Mouse (Mus musculus): ENCODE measurements around the gene Ripor2. TPM values are rescaled to one million over a fixed set of nuclear protein-coding genes. Genes with fewer than 3 reads are reported as not detected.
A peak's percentile ranks its signal among the peaks of the same experiment; 100 is the strongest.

Gene Ripor2
- polyA plus RNA-seq, 1 experiment from 2014 or later = 7.1 TPM

GRCm38 (mm10) chr13:24565230-24565949 lies 16.6 kb upstream of the Ripor2 start:
- ATAC-seq (ENCODE audit: insufficient number of reproducible peaks, insufficient read depth, low FRiP score, low TSS enrichment, low read depth) = peak; percentile 62
- peak overlapping the region; percentile 80 for H3K27ac ChIP-seq

GRCm38 (mm10) chr13:24565950-24566320 lies 16.1 kb upstream of the Ripor2 start:
- H3K27me3 ChIP-seq = no peaks in the 10 kb centered on the region
- peaks cover 19% of the 10 kb centered on the region for H3K4me1 ChIP-seq
- no peaks in the 10 kb centered on the region for H3K9me3 ChIP-seq
- H3K4me3 ChIP-seq = no peak overlapping the region
- 20% methylated on average over 3 of the region's 3 CpGs for WGBS
- H3K36me3 ChIP-seq = no peaks in the 10 kb centered on the region
- peak; percentile 67; the same call in 1 of the 2 replicates for ATAC-seq (ENCODE audit: insufficient number of reproducible peaks, insufficient read depth, low FRiP score, low TSS enrichment, low read depth)
- H3K4me2 ChIP-seq = no peak overlapping the region
- H3K27ac ChIP-seq = peak overlapping the region; percentile 80
- H3K9ac ChIP-seq = no peak overlapping the region

More at GRCm38 (mm10) chr13:24565230-24565949, 16.6 kb upstream of the Ripor2 start:
- H3K36me3 ChIP-seq = no peaks in the 10 kb centered on the region
- H3K4me1 ChIP-seq = peaks cover 19% of the 10 kb centered on the region
- H3K4me2 ChIP-seq = no peak overlapping the region
- H3K4me3 ChIP-seq = no peak overlapping the region
- H3K27me3 ChIP-seq = no peaks in the 10 kb centered on the region
- WGBS = 31% methylated on average over 8 of the region's 8 CpGs
- H3K9me3 ChIP-seq = no peaks in the 10 kb centered on the region
- H3K9ac ChIP-seq = no peak overlapping the region

GRCm38 (mm10) chr13:24567176-24567811 lies 14.7 kb upstream of the Ripor2 start:
- Histone ChIP-seq H3K4me2 (no peak overlapping the region), H3K27ac (no peak overlapping the region), H3K36me3 (no peaks in the 10 kb centered on the region), H3K4me3 (no peak overlapping the region), H3K27me3 (no peaks in the 10 kb centered on the region), H3K9me3 (no peaks in the 10 kb centered on the region), H3K4me1 (peaks cover 19% of the 10 kb centered on the region), H3K9ac (no peak overlapping the region)
- WGBS = 83% methylated on average over 11 of the region's 11 CpGs
- no peak for ATAC-seq (ENCODE audit: insufficient number of reproducible peaks, insufficient read depth, low FRiP score, low TSS enrichment, low read depth)

DNA sequence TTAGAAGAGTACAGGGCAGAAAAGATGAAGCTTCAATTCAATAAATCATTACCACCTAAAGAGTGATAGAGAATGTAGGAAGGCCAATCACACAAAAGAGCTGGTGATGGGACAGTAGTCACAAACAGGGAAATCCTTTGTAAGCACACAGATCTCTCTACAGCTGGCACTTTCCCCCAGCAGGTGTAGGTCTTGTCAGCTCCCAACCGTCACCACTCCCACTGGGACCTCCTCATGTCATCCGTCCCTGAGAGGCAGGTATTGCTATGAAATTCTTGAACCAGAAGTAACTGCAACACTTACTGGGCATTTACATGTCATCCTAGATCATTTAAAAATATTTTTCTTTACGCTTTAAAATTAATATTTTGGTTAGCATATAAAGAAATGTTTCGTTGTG lies 12.9 kb upstream of the Ripor2 start:
- no peak overlapping the region for H3K4me3 ChIP-seq
- no peak overlapping the region for H3K9ac ChIP-seq
- H3K36me3 ChIP-seq = no peaks in the 10 kb centered on the region
- 87% methylated on average over 4 of the region's 4 CpGs for WGBS
- H3K27ac ChIP-seq = no peak overlapping the region
- no peaks in the 10 kb centered on the region for H3K9me3 ChIP-seq
- no peak for ATAC-seq (ENCODE audit: insufficient number of reproducible peaks, insufficient read depth, low FRiP score, low TSS enrichment, low read depth)
- H3K4me1 ChIP-seq = peaks cover 18% of the 10 kb centered on the region
- no peaks in the 10 kb centered on the region for H3K27me3 ChIP-seq
- H3K4me2 ChIP-seq = no peak overlapping the region

DNA sequence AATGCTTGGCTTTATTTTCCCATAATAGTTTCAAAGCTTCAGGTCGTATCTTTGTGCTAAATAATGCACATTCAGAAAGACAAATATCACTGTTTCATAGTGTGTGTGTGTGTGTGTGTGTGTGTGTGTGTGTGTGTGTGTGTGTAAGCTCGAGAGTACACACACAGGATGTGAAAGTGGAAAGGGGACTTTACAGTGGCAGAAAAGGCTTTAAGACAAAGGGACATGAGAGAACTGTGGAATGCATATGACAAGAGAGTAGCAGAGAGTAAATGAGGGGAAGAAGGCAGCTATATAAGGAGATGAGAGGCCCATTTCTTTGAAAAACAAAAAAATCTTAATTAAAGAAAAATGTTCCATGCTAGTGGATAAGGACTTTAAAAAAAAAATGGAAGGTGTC lies 11.3 kb upstream of the Ripor2 start:
- no peaks in the 10 kb centered on the region for H3K36me3 ChIP-seq
- 50% methylated on average over 2 of the region's 2 CpGs for WGBS
- no peak overlapping the region for H3K27ac ChIP-seq
- H3K4me2 ChIP-seq = no peak overlapping the region
- H3K4me1 ChIP-seq = peaks cover 5% of the 10 kb centered on the region
- no peak overlapping the region for H3K9ac ChIP-seq
- no peak overlapping the region for H3K4me3 ChIP-seq
- no peaks in the 10 kb centered on the region for H3K27me3 ChIP-seq
- no peak for ATAC-seq (ENCODE audit: insufficient number of reproducible peaks, insufficient read depth, low FRiP score, low TSS enrichment, low read depth)
- H3K9me3 ChIP-seq = no peaks in the 10 kb centered on the region

DNA sequence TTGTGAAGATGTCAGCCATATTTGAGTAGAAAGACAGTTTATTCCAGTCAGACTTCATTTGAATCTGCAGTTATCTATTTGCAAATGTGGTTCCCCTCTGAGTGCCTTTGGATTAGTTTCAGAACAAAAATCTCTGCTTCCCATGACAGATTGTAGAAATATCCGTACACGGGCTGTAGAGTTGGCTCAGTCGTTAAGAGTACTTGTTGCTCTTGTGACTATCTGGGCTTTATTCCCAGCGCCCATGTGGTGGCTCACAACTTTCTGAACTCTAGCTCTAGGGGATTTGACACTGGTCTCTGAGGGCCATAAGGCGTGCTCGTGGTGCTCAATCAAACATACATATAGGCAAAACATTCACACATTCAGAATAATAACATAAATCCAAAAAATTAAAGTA lies 10.1 kb upstream of the Ripor2 start:
- Histone ChIP-seq H3K27ac (no peak overlapping the region), H3K4me2 (no peak overlapping the region), H3K27me3 (no peaks in the 10 kb centered on the region), H3K36me3 (no peaks in the 10 kb centered on the region), H3K9me3 (no peaks in the 10 kb centered on the region), H3K4me1 (peaks cover 11% of the 10 kb centered on the region), H3K4me3 (no peak overlapping the region), H3K9ac (no peak overlapping the region)
- no peak for ATAC-seq (ENCODE audit: insufficient number of reproducible peaks, insufficient read depth, low FRiP score, low TSS enrichment, low read depth)
- 77% methylated on average over 6 of the region's 6 CpGs for WGBS

DNA sequence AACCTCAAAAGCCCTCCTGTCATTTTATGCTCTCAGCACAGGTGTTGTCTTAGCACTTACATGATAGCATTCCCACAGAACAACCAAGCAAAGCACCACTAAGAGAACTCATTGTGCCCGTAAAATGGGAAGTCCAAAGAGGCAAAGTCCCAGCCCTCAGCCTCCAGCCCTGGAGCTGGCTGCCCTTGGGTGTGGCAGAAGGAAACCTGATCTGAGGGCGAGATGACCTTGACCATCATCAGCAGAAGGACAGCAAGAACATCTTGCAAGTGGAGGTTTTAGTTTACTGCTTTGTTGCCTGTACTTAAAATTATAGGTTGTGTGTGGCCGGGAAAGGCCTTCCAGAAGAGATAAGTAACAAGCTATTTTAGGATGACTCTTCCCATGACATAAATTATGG lies 6.9 kb upstream of the Ripor2 start:
- Histone ChIP-seq H3K4me2 (no peak overlapping the region), H3K9me3 (no peaks in the 10 kb centered on the region), H3K36me3 (no peaks in the 10 kb centered on the region)

GRCm38 (mm10) chr13:24576338-24577119 lies 5.5 kb upstream of the Ripor2 start:
- Histone ChIP-seq H3K9me3 (no peaks in the 10 kb centered on the region), H3K36me3 (no peaks in the 10 kb centered on the region), H3K4me3 (no peak overlapping the region), H3K4me1 (peaks cover 13% of the 10 kb centered on the region), H3K4me2 (peak overlapping the region; percentile 11; the same call in 1 of the 2 replicates), H3K9ac (no peak overlapping the region), H3K27ac (peak overlapping the region; percentile 22; the same call in 1 of the 2 replicates), H3K27me3 (no peaks in the 10 kb centered on the region)
- peak; percentile 81 for ATAC-seq (ENCODE audit: insufficient number of reproducible peaks, insufficient read depth, low FRiP score, low TSS enrichment, low read depth)
- 29% methylated on average over 11 of the region's 11 CpGs for WGBS

More for the DNA sequence above, 6.9 kb upstream of the Ripor2 start:
- no peak overlapping the region; the same call in 1 of the 2 replicates for H3K27ac ChIP-seq
- H3K4me3 ChIP-seq = no peak overlapping the region
- peaks cover 13% of the 10 kb centered on the region for H3K4me1 ChIP-seq
- H3K27me3 ChIP-seq = no peaks in the 10 kb centered on the region
- ATAC-seq (ENCODE audit: insufficient number of reproducible peaks, insufficient read depth, low FRiP score, low TSS enrichment, low read depth) = no peak
- WGBS = 88% methylated on average over 3 of the region's 3 CpGs
- H3K9ac ChIP-seq = no peak overlapping the region

DNA sequence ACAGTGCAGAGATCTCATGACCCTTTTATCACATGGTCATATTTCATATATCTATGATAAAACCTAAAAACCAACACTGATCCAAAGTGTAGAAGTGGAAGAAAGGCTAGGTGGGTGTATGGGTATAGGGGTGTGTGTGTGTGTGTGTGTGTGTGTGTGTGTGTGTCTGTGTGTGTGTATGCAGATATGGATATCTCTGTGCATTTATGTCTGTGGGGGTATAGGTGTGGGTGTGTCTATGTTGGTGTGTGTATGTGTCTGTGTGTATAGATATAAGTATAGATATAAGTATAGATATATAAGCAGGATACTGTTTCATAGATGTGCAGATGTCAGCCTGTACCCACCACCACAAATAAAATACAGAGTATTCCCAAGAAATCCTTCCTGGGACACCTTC lies 3.7 kb upstream of the Ripor2 start:
- no peak overlapping the region for H3K4me3 ChIP-seq
- H3K27ac ChIP-seq = no peak overlapping the region
- no peak overlapping the region for H3K9ac ChIP-seq
- no peaks in the 10 kb centered on the region for H3K36me3 ChIP-seq
- peaks cover 13% of the 10 kb centered on the region for H3K4me1 ChIP-seq
- no peaks in the 10 kb centered on the region for H3K9me3 ChIP-seq
- no peaks in the 10 kb centered on the region for H3K27me3 ChIP-seq
- H3K4me2 ChIP-seq = no peak overlapping the region
- no peak for ATAC-seq (ENCODE audit: insufficient number of reproducible peaks, insufficient read depth, low FRiP score, low TSS enrichment, low read depth)

- Histone ChIP-seq H3K27me3 (no peaks in the 10 kb centered on the region), H3K9me3 (no peaks in the 10 kb centered on the region), H3K36me3 (no peaks in the 10 kb centered on the region), H3K4me3 (no peak overlapping the region), H3K9ac (no peak overlapping the region), H3K4me1 (peaks cover 13% of the 10 kb centered on the region), H3K27ac (no peak overlapping the region), H3K4me2 (no peak overlapping the region)
- ATAC-seq (ENCODE audit: insufficient number of reproducible peaks, insufficient read depth, low FRiP score, low TSS enrichment, low read depth) = no peak
- WGBS = 86% methylated on average over 8 of the region's 8 CpGs
Measured at GRCm38 (mm10) chr13:24580759-24581158, 1.2 kb upstream of the Ripor2 start.

- no peak overlapping the region for H3K4me3 ChIP-seq
- ATAC-seq (ENCODE audit: insufficient number of reproducible peaks, insufficient read depth, low FRiP score, low TSS enrichment, low read depth) = no peak
- H3K27ac ChIP-seq = no peak overlapping the region
- H3K36me3 ChIP-seq = no peaks in the 10 kb centered on the region
- no peaks in the 10 kb centered on the region for H3K27me3 ChIP-seq
- WGBS = 85% methylated on average over 5 of the region's 5 CpGs
- H3K9me3 ChIP-seq = no peaks in the 10 kb centered on the region
- no peak overlapping the region for H3K9ac ChIP-seq
- no peak overlapping the region for H3K4me2 ChIP-seq
- no peaks in the 10 kb centered on the region for H3K4me1 ChIP-seq
Measured at GRCm38 (mm10) chr13:24584403-24584802, 2.4 kb downstream of the Ripor2 start.

Measured in embryonic facial prominence, embryonic 13.5 days (tissue).